Mouse (Mus musculus): ENCODE data around the gene Ppp2r5c.

Gene Ppp2r5c

GRCm38 (mm10) chr12:110446290-110447170, at the start of gene Ppp2r5c:
Gene Ppp2r5c, plus strand, starts transcription at chr12:110447120.
- DNase-seq (ENCODE audit: extremely low spot score), result peak; percentile 95

- DNase-seq (ENCODE audit: extremely low spot score), result peak; percentile 72
Observed at GRCm38 (mm10) chr12:110398351-110398750, 48.6 kb upstream of the Ppp2r5c start.

- no peak for DNase-seq (ENCODE audit: extremely low spot score)
Observed at GRCm38 (mm10) chr12:110399161-110399560, 47.8 kb upstream of the Ppp2r5c start.

- DNase-seq (ENCODE audit: extremely low spot score), result no peak
Observed at GRCm38 (mm10) chr12:110400936-110401335, 46.0 kb upstream of the Ppp2r5c start.

- no peak for DNase-seq (ENCODE audit: extremely low spot score)
Observed at GRCm38 (mm10) chr12:110401871-110402270, 45.0 kb upstream of the Ppp2r5c start.

- DNase-seq (ENCODE audit: extremely low spot score), result peak; percentile 17
Observed at GRCm38 (mm10) chr12:110416244-110416643, 30.7 kb upstream of the Ppp2r5c start.

- DNase-seq (ENCODE audit: extremely low spot score), result peak; percentile 19
Observed at GRCm38 (mm10) chr12:110417023-110417986, 29.6 kb upstream of the Ppp2r5c start.

GRCm38 (mm10) chr12:110417987-110418734, 28.8 kb upstream of the Ppp2r5c start:
- DNase-seq (ENCODE audit: extremely low spot score), result no peak

- peak; percentile 49 for DNase-seq (ENCODE audit: extremely low spot score)
Observed at GRCm38 (mm10) chr12:110418735-110419350, 28.1 kb upstream of the Ppp2r5c start.

- no peak for DNase-seq (ENCODE audit: extremely low spot score)
Observed at GRCm38 (mm10) chr12:110419879-110420278, 27.0 kb upstream of the Ppp2r5c start.

GRCm38 (mm10) chr12:110421361-110421760, 25.6 kb upstream of the Ppp2r5c start:
- DNase-seq (ENCODE audit: extremely low spot score), result no peak

GRCm38 (mm10) chr12:110424008-110424704, 22.8 kb upstream of the Ppp2r5c start:
- DNase-seq (ENCODE audit: extremely low spot score), result no peak

- DNase-seq (ENCODE audit: extremely low spot score), result no peak
Observed at GRCm38 (mm10) chr12:110426417-110427010, 20.4 kb upstream of the Ppp2r5c start.

- no peak for DNase-seq (ENCODE audit: extremely low spot score)
Observed at GRCm38 (mm10) chr12:110429340-110429973, 17.5 kb upstream of the Ppp2r5c start.

GRCm38 (mm10) chr12:110429990-110430389, 16.9 kb upstream of the Ppp2r5c start:
- DNase-seq (ENCODE audit: extremely low spot score), result no peak

GRCm38 (mm10) chr12:110431805-110432204, 15.1 kb upstream of the Ppp2r5c start:
- DNase-seq (ENCODE audit: extremely low spot score), result no peak

GRCm38 (mm10) chr12:110436638-110437366, 10.1 kb upstream of the Ppp2r5c start:
- DNase-seq (ENCODE audit: extremely low spot score), result no peak

GRCm38 (mm10) chr12:110437367-110437703, 9.6 kb upstream of the Ppp2r5c start:
- no peak for DNase-seq (ENCODE audit: extremely low spot score)

GRCm38 (mm10) chr12:110438367-110438973, 8.4 kb upstream of the Ppp2r5c start:
- DNase-seq (ENCODE audit: extremely low spot score), result no peak
